Mouse (Mus musculus) megakaryocyte-erythroid progenitor cell, adult 5 weeks (primary cell): Measurements from ENCODE around the gene Ccdc88c. TPM values are rescaled to one million over a fixed set of nuclear protein-coding genes. Genes with fewer than 3 reads are reported as not detected.

Source experiments
- polyA plus RNA-seq: library from polyadenylated mRNA; stranded (reverse); fragments of >175 nt; gene quantifications from 2 replicates; pipeline ENCODE4 v1.2.3, GENCODE M21; 2012

Gene Ccdc88c
- 126 and 158 TPM in 2 replicates for polyA plus RNA-seq

DNA sequence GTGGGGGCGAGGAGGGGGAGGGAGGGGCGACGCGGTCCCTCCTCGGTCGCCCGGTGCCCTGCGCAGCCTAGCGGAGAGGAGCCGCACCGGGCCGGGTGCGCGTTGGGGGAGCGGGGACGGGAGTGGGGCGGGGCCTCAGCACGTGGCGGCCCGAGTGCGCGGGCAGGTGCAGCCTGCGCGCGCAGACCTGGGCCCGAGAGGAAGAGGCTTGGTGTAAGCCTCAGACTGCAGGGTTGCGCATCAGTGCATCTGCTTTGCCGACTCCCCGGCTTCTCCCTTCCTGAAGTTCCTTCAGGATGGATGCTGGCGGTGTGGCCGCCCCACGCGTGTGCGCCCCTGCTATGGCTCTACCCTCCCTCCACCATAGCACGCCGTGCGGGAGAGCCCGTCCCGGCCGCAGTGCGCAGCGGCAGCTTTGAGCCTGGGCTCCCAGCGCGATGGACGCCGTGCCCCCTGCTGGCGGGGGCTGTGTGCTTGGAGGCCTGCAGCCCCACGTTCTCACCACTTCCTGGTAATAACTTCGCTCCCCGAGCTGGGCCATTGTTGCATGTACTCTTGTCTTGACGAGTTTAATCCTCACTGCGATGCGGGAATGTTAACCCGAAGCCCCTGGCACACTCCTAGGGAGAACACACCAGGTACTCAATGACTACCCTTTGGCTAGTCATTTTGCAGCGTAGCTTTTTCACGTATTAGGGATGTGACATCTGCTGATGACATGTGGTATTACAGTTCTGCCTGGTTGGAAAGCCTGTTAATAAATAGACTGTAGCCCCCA is at the start of gene Ccdc88c:
TSS of gene Ccdc88c (minus strand) at position 103 of the 778 bp plus-strand sequence.

GRCm38 (mm10) chr12:100907598-100908297 is 121.1 kb downstream of the Ccdc88c start, which contains the start of gene Gpr68:
Gene Gpr68 (minus strand): TSS chr12:100908198.

Other genes with a start within 250 kb of the Ccdc88c start
- 6.8 and 8.8 TPM in 2 replicates for gene Dglucy, start 250.0 kb downstream of the Ccdc88c start, polyA plus RNA-seq
- gene Gpr68, start 120.9 kb downstream of the Ccdc88c start, polyA plus RNA-seq = 0.32 and 0.44 TPM in 2 replicates
- gene Ppp4r3a, start 54.6 kb upstream of the Ccdc88c start, polyA plus RNA-seq = 43.3 and 63.7 TPM in 2 replicates